Mouse (Mus musculus) bone marrow macrophage, adult 2 months (primary cell): ENCODE data around the gene Vwa2.

ENCODE experiments used
- CTCF ChIP-seq: IDR thresholded peaks from 2 replicates; pipeline ENCODE4 v1.5.1; 2012; ENCODE audit warnings: low read depth, mild to moderate bottlenecking, low read length, moderate library complexity
- POLR2A ChIP-seq: IDR thresholded peaks from 2 replicates; pipeline ENCODE4 v1.6.1; 2012; ENCODE audit warnings: mild to moderate bottlenecking, low read depth, low read length, borderline replicate concordance

GRCm38 (mm10) chr19:56921744-56922143 lies 47.7 kb downstream of the Vwa2 start:
- TF ChIP-seq POLR2A (no peak), CTCF (no peak)
